Mouse (Mus musculus): Measurements from ENCODE around the gene Pde10a.

GRCm38 (mm10) chr17:8729808-8730207 lies 204.6 kb downstream of the Pde10a start:
- TF ChIP-seq POLR2A (IDR thresholded peaks at IDR 0.05; ENCODE audit: insufficient read depth, low read depth, low read length) (no peak), CTCF (IDR thresholded peaks at IDR 0.05) (no peak)
